Mouse (Mus musculus): ENCODE data around the gene Med4.

GRCm38 (mm10) chr14:73462211-73462610, 47.6 kb upstream of the Med4 start:
- TF ChIP-seq GATA1 (IDR thresholded peaks at IDR 0.05; ENCODE audit: borderline replicate concordance, low read length) (no peak), FLI1 (IDR thresholded peaks at IDR 0.05; ENCODE audit: low read length) (no peak)

All from megakaryocyte, embryonic 14.5 days (primary cell).